Mouse (Mus musculus): ENCODE results near the gene Serinc5.
A peak's percentile ranks its signal among the peaks of the same experiment; 100 is the strongest.
"Not testable (repeated sequence)": the region's sequence is repeated elsewhere in the genome, so short reads cannot be mapped to it uniquely, and the experiment has no call there.

The Serinc5 gene

DNA sequence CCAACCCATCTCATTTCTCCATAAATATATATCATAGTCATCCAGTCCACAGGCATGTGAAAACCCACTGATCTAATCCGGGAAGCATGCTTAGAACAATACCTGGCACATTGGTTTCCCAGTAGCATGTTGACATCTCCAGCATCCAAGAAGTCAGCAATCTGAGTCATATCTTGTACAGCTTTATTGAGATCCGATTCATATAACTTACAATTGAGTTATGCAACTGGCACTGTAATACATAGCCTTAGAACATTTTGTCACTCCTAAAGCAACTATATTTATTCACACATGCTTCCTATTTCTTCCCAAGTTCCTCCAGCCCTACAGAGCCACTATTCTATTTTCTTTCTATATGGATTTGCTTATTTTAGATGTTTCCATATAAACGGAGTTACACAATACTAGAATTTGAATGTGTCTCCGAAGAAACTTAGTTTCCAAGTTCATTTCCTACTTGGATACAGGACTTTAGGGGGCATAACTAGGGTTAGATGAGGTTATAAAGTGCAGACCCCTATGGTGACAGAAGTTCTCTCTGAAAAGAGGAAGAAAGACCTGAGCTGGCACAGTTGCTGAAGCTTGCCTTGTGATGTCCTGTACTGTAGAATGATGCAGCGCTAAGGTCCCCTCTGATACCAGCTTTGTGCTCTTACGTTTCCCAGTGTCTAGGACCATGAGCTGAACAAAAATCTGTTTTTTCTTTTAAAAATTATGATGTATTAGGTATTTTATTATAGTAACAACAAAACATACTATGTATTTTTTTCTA is 57.5 kb downstream of the Serinc5 start:
- no peak for DNase-seq

DNA sequence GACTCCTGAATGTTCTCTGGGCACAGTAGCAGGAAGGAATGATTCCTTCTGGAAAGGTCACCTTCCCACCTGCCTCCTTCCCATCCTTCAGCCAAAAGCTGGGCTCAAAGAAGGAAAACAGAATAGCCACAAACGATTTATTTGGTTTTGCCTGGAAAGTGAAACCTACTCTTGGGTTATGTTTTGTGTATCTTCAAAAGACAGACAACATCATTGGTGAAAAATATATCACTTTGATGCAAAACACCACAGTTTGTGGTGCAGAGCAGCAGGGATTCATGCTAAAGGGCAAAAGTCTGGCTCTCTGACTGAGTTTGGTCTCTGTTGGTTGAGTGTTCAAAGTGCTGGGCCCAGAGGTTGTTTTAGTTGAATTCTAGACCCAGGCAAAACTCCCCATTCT is 60.8 kb downstream of the Serinc5 start:
- no peak for DNase-seq

DNA sequence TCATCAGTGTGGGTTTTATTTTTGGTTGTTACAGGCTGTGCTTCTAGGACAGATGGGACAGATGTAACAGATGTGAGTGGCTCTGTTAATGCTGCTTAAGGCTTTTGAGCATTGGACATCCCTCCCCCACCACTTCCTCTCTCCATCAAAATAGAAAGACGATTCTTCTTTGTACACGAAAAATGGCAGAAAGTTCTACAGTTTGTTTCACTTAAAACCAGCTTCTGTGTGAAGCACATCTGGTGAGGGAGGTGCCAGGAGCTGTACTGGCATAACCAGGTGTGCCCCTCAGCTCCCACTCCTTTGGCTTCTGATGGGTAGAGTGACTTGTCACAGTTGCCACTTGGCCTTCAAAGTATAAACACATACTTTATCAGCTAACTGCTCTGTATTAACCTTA is 63.8 kb downstream of the Serinc5 start:
- no peak for DNase-seq

GRCm38 (mm10) chr13:92675308-92675707 is 64.4 kb downstream of the Serinc5 start:
- DNase-seq, result no peak

DNA sequence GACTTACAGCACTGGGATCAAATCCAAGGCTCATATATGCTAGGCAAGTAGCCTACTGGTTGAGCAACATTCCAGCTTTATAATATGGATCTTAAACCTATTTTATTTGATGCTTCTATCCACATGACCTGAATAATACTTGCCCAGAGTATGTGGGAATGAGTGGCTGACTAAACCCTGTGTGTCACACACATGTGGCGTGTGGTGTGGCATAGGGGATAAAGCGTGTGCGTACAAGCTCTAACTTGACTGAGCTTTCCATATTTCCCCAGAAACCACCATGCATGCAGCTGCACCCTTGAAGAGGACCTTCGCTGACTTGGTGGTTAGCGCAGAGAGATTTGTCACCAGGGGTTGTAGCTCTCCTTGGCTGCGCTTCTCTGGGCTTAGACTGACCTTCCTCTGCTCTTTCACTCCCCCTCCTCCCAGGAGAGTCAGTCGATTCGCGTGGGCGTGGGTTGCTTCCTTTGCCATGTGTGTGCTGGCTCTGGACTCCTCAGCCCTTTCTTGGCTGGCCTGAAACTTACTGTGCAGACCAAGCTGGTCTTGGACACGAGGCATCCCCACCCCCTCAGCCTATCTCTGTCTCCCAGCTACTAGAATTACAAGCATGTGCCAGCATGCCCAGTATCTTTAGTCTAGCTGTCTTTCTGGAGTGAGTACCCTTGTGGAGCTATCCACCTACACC is 65.2 kb downstream of the Serinc5 start:
- peak; percentile 57 to 67 for DNase-seq

DNA sequence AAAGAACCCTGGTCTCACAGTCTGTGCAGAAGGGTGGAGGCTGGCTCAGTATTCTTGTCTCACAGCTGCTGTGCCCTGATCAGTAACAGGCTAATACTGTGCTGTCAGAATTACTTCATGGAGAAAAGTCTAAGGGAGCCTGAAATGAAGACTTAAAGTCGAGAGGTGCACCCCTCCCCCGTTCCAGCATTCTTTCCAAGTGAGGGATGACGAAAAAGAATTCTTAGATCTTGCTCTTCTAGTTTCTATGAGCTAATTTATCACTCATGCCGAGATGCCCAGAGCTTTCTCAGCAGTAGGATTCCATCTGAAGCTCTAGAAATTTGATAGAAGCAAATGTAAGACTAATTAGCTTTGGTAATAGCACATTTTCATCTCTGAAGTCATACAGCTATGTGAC is 66.8 kb downstream of the Serinc5 start:
- no peak for DNase-seq

DNA sequence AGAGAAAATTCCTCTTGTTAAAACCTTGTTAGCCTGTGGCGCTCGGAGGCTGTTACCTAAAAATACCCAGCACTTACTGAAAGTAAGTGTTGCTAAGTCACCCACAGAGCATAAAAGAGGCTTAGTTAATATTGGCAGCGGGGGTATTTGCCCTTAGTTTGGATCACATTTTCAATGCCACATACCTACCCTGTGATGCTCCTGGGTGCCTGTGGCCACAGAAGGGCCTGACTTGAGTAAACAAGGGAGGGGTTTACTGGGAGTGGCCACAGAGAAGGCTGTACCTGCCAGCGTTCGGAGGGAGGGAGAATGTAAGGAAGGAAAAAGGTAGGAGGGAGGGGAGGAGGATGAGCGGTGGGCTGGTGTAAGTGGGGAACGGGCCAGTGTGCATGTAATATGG is 68.8 kb downstream of the Serinc5 start:
- DNase-seq, result no peak

GRCm38 (mm10) chr13:92681541-92681940 is 70.7 kb downstream of the Serinc5 start:
- no peak for DNase-seq

DNA sequence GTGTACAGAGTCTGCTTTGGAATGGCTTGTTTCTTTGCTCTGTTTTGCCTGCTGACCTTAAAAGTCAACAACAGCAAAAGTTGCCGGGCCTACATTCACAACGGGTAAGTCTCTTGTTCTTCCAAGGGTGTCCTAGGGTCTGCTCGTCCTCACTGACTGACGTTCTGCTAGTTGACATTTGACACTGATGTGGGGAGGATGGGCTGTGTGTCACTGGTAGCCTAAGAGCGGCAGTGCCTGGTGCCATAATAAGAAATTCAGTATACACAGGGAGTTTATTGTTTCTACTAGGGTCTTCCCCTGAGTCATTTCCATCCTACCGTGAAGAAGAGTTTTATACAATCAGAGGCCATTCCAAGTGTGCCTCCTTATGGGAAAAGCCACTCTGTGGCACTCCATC is 71.9 kb downstream of the Serinc5 start:
- no peak for DNase-seq

DNA sequence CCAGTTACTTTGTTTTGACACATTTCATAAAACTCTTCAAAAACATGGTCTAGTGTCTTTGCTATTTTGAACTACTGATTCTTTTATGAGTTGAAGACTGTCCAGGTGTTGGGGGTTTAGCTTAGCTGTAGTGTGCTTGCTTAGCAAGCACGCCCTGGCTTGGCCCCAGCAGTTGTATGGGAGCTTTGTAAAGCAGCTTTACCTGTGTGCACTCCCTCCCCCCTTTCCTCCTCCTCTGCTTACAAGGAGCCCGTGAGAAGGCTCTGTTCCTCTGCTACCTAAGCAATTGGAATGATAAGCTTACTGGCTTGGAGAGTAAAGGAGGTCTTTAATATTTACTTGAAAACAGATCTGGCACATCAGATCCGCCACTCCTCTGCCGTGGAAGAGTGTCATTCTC is 72.6 kb downstream of the Serinc5 start:
- no peak for DNase-seq

DNA sequence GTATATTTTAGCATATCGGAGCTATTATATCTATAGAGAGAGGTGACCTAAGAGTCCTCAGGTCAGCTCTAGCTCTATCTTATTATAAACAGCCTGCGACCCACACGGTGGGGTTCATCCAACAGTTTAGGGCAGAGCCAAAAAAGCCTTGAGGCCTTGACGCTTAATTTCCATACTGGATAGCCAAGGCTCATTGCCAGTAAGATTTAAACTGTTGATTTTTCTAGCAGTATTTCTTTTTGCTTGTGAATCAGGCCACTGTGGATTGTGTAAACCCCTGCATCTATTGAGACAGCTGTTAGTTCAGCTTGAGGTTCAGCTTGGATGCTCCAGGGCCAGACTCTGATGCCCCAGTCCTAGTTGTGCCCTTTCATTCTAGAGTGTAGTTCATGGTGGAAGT is 73.4 kb downstream of the Serinc5 start:
- no peak for DNase-seq

- DNase-seq, result peak in 1 of 2 experiments; percentile 26
Measured at GRCm38 (mm10) chr13:92685273-92685672, 74.4 kb downstream of the Serinc5 start.

DNA sequence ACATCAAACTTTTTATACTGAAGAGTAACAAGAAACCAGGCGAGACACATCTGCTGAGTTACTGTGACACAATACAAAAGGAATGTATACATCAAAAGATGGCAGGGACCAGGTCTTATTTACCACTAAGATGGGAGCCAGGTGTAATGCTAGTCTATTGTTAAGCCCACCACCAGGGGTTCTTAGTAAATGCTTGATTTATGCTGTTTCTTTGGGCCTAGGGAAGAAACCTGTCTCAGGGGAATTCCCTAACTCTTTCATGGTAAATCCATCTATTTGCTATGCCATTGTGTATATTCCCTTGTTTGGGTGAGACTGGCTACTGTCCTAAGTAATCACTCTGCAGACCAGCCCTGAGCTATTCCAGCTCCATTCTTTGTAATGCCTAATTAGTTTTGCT is 76.3 kb downstream of the Serinc5 start:
- not testable (repeated sequence) for DNase-seq

- no peak for DNase-seq
Measured at GRCm38 (mm10) chr13:92689061-92689460, 78.2 kb downstream of the Serinc5 start.

- no peak for DNase-seq
Measured at GRCm38 (mm10) chr13:92693866-92694550, 83.1 kb downstream of the Serinc5 start.

- peak; percentile 33 to 34 for DNase-seq
Measured at GRCm38 (mm10) chr13:92696491-92696939, 85.6 kb downstream of the Serinc5 start.

DNA sequence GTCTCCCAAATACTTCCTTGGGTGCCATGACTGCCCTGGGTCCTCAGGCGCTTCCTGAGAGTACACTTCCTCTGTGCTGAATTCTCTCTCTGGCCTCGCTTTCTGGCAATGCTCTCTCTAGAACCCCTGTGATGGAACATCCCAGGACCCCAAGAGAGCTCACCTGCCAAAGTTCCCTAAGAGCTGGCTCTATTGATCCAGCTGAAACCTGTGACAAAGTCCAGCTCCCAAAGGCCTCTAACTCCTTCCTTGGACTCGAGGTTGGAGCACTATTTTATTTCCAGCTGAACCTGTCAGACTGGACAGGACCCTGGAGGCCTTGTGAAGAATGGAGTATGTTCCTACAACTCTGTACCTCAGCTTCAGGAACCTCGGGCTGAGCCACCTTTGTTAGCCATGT is 86.2 kb downstream of the Serinc5 start:
- DNase-seq, result no peak

DNA sequence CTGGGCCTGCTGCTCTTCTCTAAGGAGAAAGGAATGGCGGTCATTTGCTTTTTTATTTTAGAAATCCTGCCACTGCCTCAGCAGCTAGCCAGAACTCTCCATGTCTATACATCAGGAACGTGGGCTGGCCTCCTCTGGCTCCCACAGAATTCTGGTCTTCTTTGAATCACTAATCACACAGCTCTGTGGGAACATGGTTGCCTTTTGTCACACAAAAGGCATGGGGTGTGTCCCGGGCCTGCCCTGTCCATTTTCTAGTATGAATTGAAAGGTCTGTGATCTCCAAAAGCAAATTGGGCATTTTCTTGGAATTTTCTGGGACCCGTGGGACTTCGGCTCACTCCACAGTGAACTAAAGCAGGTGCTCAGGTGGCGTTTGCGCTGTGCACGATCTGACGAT is 87.9 kb downstream of the Serinc5 start:
- no peak for DNase-seq

DNA sequence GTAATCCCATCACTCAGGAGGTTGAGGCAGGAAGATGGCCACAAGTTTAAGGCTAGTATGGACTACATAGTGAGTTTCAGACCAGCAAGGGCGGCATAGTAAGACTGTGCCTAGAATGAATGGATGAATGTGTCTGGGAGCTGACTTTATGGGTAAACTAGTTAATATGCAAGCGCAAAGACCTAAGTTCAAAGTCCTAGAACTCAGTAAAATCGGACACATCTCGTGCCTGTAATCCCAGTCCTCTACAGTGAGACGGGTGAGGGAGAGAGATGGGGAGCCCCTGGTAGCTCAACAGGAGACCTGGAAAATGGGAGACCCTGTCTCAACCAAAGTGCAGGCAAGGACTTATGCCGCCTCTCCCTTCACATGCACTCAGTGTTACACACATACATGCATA is 88.5 kb downstream of the Serinc5 start:
- no peak for DNase-seq

DNA sequence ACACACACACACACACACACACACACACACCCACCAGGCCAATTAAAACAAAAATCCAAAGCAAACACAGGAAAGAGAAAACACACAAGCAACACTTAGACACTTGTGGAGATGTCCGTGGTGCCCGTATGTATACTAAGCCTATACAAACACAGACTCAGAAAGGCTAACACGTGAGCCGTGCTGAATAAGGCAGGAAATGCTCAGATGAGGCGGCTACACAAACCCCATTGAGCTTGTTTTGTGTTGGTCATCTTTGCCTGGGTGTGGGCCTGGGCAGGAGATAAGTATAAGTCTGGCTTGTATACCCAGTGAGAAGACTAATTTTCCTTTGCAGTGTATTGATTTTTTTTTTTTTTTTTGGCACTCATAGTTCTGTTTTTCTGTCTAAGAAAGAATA is 91.1 kb downstream of the Serinc5 start:
- no peak for DNase-seq

DNA sequence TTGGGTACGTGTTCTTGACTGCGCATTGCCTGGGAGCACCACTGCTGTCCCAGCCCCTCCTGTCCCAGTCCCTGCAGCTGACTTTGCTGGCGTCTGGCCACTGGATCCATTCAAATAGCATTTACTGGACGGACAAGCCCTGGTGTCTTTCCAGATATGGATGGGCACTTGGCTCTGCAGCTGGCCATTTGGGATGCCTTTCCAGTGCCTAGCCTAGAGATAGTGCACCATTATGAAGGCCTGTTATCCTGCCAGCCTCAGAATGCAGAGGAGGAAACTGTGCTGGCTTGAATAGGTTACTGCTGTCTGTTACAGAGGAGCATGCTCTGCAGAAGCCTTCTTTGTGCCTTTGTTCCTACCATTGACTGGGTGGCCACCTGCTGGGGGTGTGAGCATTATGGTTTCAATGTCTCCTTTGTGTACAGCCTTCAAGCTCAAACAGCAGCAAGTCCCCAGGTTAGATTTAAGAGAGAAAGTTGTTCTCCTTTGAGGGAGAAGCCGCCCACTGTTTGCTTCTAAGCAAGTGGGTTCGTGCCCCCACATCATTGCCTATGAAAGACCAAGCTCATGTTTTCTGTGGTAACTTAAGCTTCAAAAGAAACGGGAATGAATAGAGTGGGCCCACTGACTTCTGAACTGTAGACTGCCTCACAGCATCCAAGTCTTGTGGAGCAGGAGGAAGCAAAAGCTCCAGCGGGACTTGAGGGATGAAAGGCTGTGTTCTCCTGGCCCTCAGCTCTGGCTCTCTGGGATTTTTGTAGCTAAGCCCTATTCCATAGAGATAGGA is 92.5 kb downstream of the Serinc5 start:
- DNase-seq, result peak; percentile 83 to 92

DNA sequence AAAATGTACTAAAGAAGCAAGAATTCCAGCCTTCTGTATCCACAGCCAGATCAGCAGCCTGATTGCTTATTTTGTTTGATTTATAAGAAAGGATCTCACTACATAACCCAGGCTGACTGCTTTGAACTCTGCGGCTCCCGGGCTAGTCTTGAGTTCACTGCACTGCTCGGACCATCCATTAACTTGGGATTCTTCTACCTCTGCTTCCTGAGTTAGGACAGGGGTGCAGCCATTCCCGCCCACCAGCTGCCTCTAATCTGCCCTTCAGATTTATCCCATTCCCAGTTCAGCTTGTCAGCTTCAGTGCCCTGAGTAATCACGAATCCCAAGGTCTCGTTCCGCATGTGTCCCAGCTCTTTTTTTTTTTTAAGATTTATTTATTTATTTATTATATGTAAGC is 93.3 kb downstream of the Serinc5 start:
- no peak for DNase-seq

DNA sequence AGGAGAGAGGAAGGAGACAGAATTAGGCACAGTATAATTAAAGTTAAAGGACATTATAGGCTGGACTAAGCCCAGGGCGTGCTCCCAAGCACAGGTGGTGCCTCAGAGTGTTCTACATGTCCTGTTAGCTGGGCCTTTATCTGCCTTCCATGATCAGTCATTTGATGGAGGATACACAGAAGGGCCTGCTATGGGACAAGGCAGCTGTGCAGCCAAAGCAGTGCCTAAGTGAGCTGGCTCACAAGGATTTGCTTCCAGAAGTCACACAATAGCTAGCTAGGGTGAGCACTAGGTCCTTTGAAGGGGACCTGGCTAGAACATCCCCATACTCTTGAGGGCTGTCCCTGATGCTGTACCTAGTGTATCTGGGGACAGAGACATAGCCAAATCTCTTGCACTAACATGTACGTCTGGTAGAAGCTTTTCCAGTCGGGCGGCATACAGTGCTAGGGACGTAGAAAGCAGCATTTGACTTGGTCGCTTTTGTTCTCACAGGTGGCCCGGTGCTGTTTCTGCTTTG is 94.2 kb downstream of the Serinc5 start:
- DNase-seq, result no peak
